Mouse (Mus musculus) forebrain, embryonic 11.5 days (tissue): Measurements from ENCODE around the gene Rinl. TPM values are rescaled to one million over a fixed set of nuclear protein-coding genes. Genes with fewer than 3 reads are reported as not detected.
A peak's percentile ranks its signal among the peaks of the same experiment; 100 is the strongest.

Experiments
- ATAC-seq: fragments of 200-750 bp; cut with Nextera tagmentation; replicated peaks from 2 replicates; pipeline ENCODE4 v1.8.0; 2017; ENCODE audit warnings: moderate TSS enrichment; ENCODE audit not compliant: low FRiP score
- DNase-seq: peaks from one replicate; pipeline ENCODE4 v3.0.0-alpha.2; 2017; ENCODE audit warnings: low spot score
- H3K27ac ChIP-seq: fragments of 300-500 bp; sonication (generic); 2 replicates; pipeline ENCODE4 v1.5.1; 2014; ENCODE audit warnings: low read depth, low read length
- H3K27me3 ChIP-seq: fragments of 300-500 bp; sonication (generic); 2 replicates; pipeline ENCODE4 v1.6.1; 2014; ENCODE audit warnings: mild to moderate bottlenecking, low read length, mixed read lengths; ENCODE audit not compliant: control insufficient read depth, insufficient read depth
- H3K36me3 ChIP-seq: fragments of 300-500 bp; sonication (generic); 2 replicates; pipeline ENCODE4 v1.6.1; 2014; ENCODE audit warnings: mild to moderate bottlenecking, low read length, moderate library complexity, mixed read lengths; ENCODE audit not compliant: control insufficient read depth, insufficient read depth
- H3K4me1 ChIP-seq: fragments of 300-500 bp; sonication (generic); replicated peaks from 2 replicates; pipeline ENCODE4 v1.6.1; 2014; ENCODE audit warnings: low read length, mixed read lengths; ENCODE audit not compliant: control insufficient read depth, insufficient read depth
- H3K4me2 ChIP-seq: fragments of 300-500 bp; sonication (generic); 2 replicates; pipeline ENCODE4 v1.6.1; 2014; ENCODE audit warnings: low read depth, mild to moderate bottlenecking, low read length, moderate library complexity, mixed read lengths; ENCODE audit not compliant: severe bottlenecking
- H3K4me3 ChIP-seq: fragments of 300-500 bp; sonication (generic); 2 replicates; pipeline ENCODE4 v1.5.1; 2014; ENCODE audit warnings: low read depth, low read length
- H3K9ac ChIP-seq: fragments of 300-500 bp; sonication (generic); 2 replicates; pipeline ENCODE4 v1.6.1; 2014; ENCODE audit warnings: low read length
- H3K9me3 ChIP-seq: fragments of 300-500 bp; sonication (generic); 2 replicates; pipeline ENCODE4 v1.6.1; 2016; ENCODE audit warnings: low read length, mixed read lengths; ENCODE audit not compliant: control insufficient read depth
- WGBS: fragments of 180-500 bp; shearing (Covaris S2); extraction: QIAGEN DNeasy Blood & Tissue Kit; methylation state at CpG from one replicate; pipeline ENCODE4 v1.1.7; 2014; 5-methylcytosine and 5-hydroxymethylcytosine counted together
- polyA plus RNA-seq: library from polyadenylated mRNA; unstranded; fragments of >200 nt; fragmentation: Nextera tagmentation; extraction: Ambion mirVana; gene quantifications from 2 replicates; pipeline ENCODE4 v1.2.1, GENCODE M21; 2014

The Rinl gene
- polyA plus RNA-seq, 1 experiment from 2014 or later, result 2.1 TPM

GRCm38 (mm10) chr7:28820358-28821260 is 31.8 kb downstream of the Rinl start:
- Histone ChIP-seq H3K27me3 (no peaks in the 10 kb centered on the region), H3K9ac (no peak overlapping the region), H3K36me3 (peaks cover 53% of the 10 kb centered on the region), H3K4me1 (peaks cover 15% of the 10 kb centered on the region; the same call in 1 of the 2 replicates), H3K4me3 (no peak overlapping the region), H3K9me3 (no peaks in the 10 kb centered on the region), H3K27ac (peak overlapping the region; percentile 51; the same call in 1 of the 2 replicates), H3K4me2 (no peak overlapping the region)
- WGBS, result 54% methylated on average over 12 of the region's 12 CpGs
- DNase-seq, result no peak
- ATAC-seq, result 0 out of 2 replicates have a peak, but pooled peaks have one; percentile 28

GRCm38 (mm10) chr7:28821261-28821831 is 32.6 kb downstream of the Rinl start:
- Histone ChIP-seq H3K36me3 (peaks cover 46% of the 10 kb centered on the region), H3K9me3 (no peaks in the 10 kb centered on the region), H3K9ac (no peak overlapping the region), H3K4me1 (peaks cover 16% of the 10 kb centered on the region; the same call in 1 of the 2 replicates), H3K27me3 (no peaks in the 10 kb centered on the region), H3K27ac (no peak overlapping the region), H3K4me2 (no peak overlapping the region), H3K4me3 (no peak overlapping the region)
- DNase-seq, result no peak
- no peak for ATAC-seq
- WGBS, result 85% methylated on average over 10 of the region's 10 CpGs

GRCm38 (mm10) chr7:28822556-28822955 is 33.8 kb downstream of the Rinl start:
- no peak overlapping the region for H3K27ac ChIP-seq
- no peak overlapping the region for H3K9ac ChIP-seq
- no peak overlapping the region for H3K4me2 ChIP-seq
- no peaks in the 10 kb centered on the region for H3K27me3 ChIP-seq
- peaks cover 36% of the 10 kb centered on the region for H3K36me3 ChIP-seq
- H3K4me3 ChIP-seq, result no peak overlapping the region
- ATAC-seq (no peak), DNase-seq (no peak)
- H3K4me1 ChIP-seq, result peaks cover 16% of the 10 kb centered on the region; the same call in 1 of the 2 replicates
- 81% methylated on average over 1 of the region's 1 CpGs for WGBS
- no peaks in the 10 kb centered on the region for H3K9me3 ChIP-seq

GRCm38 (mm10) chr7:28822993-28823903 is 34.5 kb downstream of the Rinl start:
- H3K27me3 ChIP-seq, result no peaks in the 10 kb centered on the region
- peaks cover 16% of the 10 kb centered on the region; the same call in 1 of the 2 replicates for H3K4me1 ChIP-seq
- H3K36me3 ChIP-seq, result peaks cover 31% of the 10 kb centered on the region

GRCm38 (mm10) chr7:28823932-28824331 is 35.2 kb downstream of the Rinl start:
- Histone ChIP-seq H3K27ac (no peak overlapping the region), H3K4me2 (no peak overlapping the region), H3K36me3 (peaks cover 27% of the 10 kb centered on the region), H3K27me3 (no peaks in the 10 kb centered on the region), H3K9ac (no peak overlapping the region), H3K4me3 (no peak overlapping the region), H3K9me3 (no peaks in the 10 kb centered on the region), H3K4me1 (peaks cover 12% of the 10 kb centered on the region; the same call in 1 of the 2 replicates)
- WGBS, result 78% methylated on average over 2 of the region's 2 CpGs
- ATAC-seq (no peak), DNase-seq (no peak)

More at GRCm38 (mm10) chr7:28822993-28823903, 34.5 kb downstream of the Rinl start:
- H3K4me3 ChIP-seq, result no peak overlapping the region
- H3K27ac ChIP-seq, result peak overlapping the region; percentile 18; the same call in 1 of the 2 replicates
- no peak for ATAC-seq
- no peak overlapping the region for H3K9ac ChIP-seq
- 66% methylated on average over 10 of the region's 10 CpGs for WGBS
- DNase-seq, result no peak
- no peak overlapping the region for H3K4me2 ChIP-seq
- no peaks in the 10 kb centered on the region for H3K9me3 ChIP-seq

- DNase-seq (peak; percentile 93), ATAC-seq (peak; percentile 82)
- no peaks in the 10 kb centered on the region for H3K9me3 ChIP-seq
- peaks cover 20% of the 10 kb centered on the region for H3K36me3 ChIP-seq
- peak within 1 kb of the TSS; percentile 77 for H3K27ac ChIP-seq
- 3% methylated on average over 33 of the region's 33 CpGs for WGBS
- no peaks in the 10 kb centered on the region for H3K27me3 ChIP-seq
- H3K9ac ChIP-seq, result peak within 1 kb of the TSS; percentile 73
- H3K4me2 ChIP-seq, result peak within 1 kb of the TSS; percentile 64
- H3K4me1 ChIP-seq, result peaks cover 7% of the 10 kb centered on the region; the same call in 1 of the 2 replicates
- H3K4me3 ChIP-seq, result peak within 1 kb of the TSS; percentile 38
Measured at GRCm38 (mm10) chr7:28824941-28825685, 36.3 kb downstream of the Rinl start, which contains the start of gene Ech1. Gene Ech1 (plus strand): TSS chr7:28825217.

GRCm38 (mm10) chr7:28825686-28826401 is 37.1 kb downstream of the Rinl start:
- ATAC-seq (no peak), DNase-seq (no peak)
- 69% methylated on average over 11 of the region's 11 CpGs for WGBS
- Histone ChIP-seq H3K36me3 (peaks cover 13% of the 10 kb centered on the region), H3K9me3 (no peaks in the 10 kb centered on the region), H3K4me1 (peaks cover 7% of the 10 kb centered on the region; the same call in 1 of the 2 replicates), H3K9ac (peak overlapping the region; percentile 73), H3K27ac (peak overlapping the region; percentile 77; the same call in 1 of the 2 replicates), H3K4me2 (peak overlapping the region; percentile 64), H3K27me3 (no peaks in the 10 kb centered on the region), H3K4me3 (peak overlapping the region; percentile 38)
